Mouse (Mus musculus) ES-E14 (cell line): ENCODE measurements around the gene Sumf1. TPM values are rescaled to one million over a fixed set of nuclear protein-coding genes. Genes with fewer than 3 reads are reported as not detected.

Source experiments
- DNase-seq: peaks from one replicate; pipeline ENCODE4 v3.0.0-alpha.2; 2013; ENCODE audit warnings: low read depth, low spot score
- H3K27ac ChIP-seq: 2 replicates; pipeline ENCODE4 v1.5.1; 2012; ENCODE audit warnings: low read depth, mild to moderate bottlenecking, low read length, moderate library complexity, mixed read lengths; ENCODE audit not compliant: poor library complexity, insufficient read depth, severe bottlenecking
- H3K36me3 ChIP-seq: 2 replicates; pipeline ENCODE4 v1.6.1; 2012; ENCODE audit warnings: mild to moderate bottlenecking, low read length, moderate library complexity, mixed read lengths; ENCODE audit not compliant: control insufficient read depth, poor library complexity, insufficient read depth, severe bottlenecking
- H3K4me1 ChIP-seq, 2 experiments: fragments of 150-350 bp in 1 of 2; sonication (generic) in 1 of 2; 2 replicates each; pipeline ENCODE4 v1.6.1; 2012; ENCODE audit warnings: low read length in 2 of 2, mild to moderate bottlenecking in 1 of 2, mixed read lengths in 1 of 2; ENCODE audit not compliant: control insufficient read depth in 2 of 2, insufficient read depth in 2 of 2, poor library complexity in 1 of 2
- H3K4me3 ChIP-seq, 2 experiments: fragments of 150-350 bp in 1 of 2; sonication (generic) in 1 of 2; 2 replicates each; pipeline ENCODE4 v1.5.1; 2012; ENCODE audit warnings: low read length in 2 of 2, low read depth in 1 of 2, mild to moderate bottlenecking in 1 of 2, mixed read lengths in 1 of 2; ENCODE audit not compliant: insufficient read depth in 1 of 2, poor library complexity in 1 of 2, severe bottlenecking in 1 of 2
- H3K9ac ChIP-seq: 2 replicates; pipeline ENCODE4 v1.6.1; 2012; ENCODE audit warnings: low read depth, mild to moderate bottlenecking, low read length, mixed read lengths; ENCODE audit not compliant: poor library complexity, insufficient read depth, severe bottlenecking
- H3K9me3 ChIP-seq: fragments of 150-350 bp; sonication (generic); 2 replicates; pipeline ENCODE4 v1.6.1; 2012; ENCODE audit warnings: low read depth, mild to moderate bottlenecking, low read length; ENCODE audit not compliant: control insufficient read depth, insufficient read depth
- CHD2 ChIP-seq: IDR thresholded peaks from 2 replicates; pipeline ENCODE4 v1.6.1; 2014; ENCODE audit warnings: mild to moderate bottlenecking, low read depth, low read length, inconsistent platforms
- HCFC1 ChIP-seq: IDR thresholded peaks from 2 replicates; pipeline ENCODE4 v1.6.1; 2012; ENCODE audit warnings: low read length, inconsistent platforms, borderline replicate concordance; ENCODE audit not compliant: insufficient read depth
- MAFK ChIP-seq: IDR thresholded peaks from 2 replicates; pipeline ENCODE4 v1.6.1; 2014; ENCODE audit warnings: mild to moderate bottlenecking, low read depth, low read length, inconsistent platforms; ENCODE audit not compliant: insufficient read depth
- ZC3H11A ChIP-seq: IDR thresholded peaks from 2 replicates; pipeline ENCODE4 v1.6.1; 2012; ENCODE audit warnings: low read depth, mild to moderate bottlenecking, inconsistent platforms, low read length, borderline replicate concordance
- ZNF384 ChIP-seq: IDR thresholded peaks from 2 replicates; pipeline ENCODE4 v1.6.1; 2012; ENCODE audit warnings: low read depth, low read length, inconsistent platforms
- in situ Hi-C, 2 experiments: fragments of 600-800 bp; cut with MboI; formaldehyde crosslinking; loops; one replicate each; pipeline ENCODE4 v1.15.1; 2025; ENCODE audit warnings: low sequenced_read_pairs in 2 of 2, inconsistent platforms in 1 of 2; ENCODE audit not compliant: unreplicated experiment in 2 of 2
- total RNA-seq: library from RNA; depleted of rRNA; stranded (reverse); fragments of 300-350 nt; gene quantifications from 2 replicates; pipeline ENCODE4 v1.2.3, GENCODE M21; 2012

Gene Sumf1
- total RNA-seq, 1 experiment, result 26.5 TPM

DNA sequence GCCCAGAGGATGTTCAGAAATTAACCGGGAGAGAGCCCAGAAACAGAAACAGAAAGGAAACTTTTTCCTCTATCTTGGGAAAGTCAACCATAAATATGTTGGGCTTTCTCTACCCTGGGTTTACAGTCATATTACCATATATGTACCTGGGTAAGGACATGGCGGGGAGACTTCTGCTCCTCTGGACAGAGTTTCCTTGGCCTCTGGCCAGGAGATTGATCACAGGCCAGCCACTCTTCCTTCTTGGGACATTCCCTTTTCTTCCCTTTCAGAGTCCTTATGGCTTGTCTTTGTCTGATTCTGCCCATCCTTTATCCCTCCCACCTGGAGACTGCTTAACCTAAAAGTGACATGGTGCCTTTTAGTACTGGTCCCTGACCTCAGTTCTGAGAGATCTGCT lies 39.6 kb upstream of the Sumf1 start:
- Histone ChIP-seq H3K9me3 (no peaks in the 10 kb centered on the region), H3K27ac (no peak overlapping the region), H3K4me1 (peaks cover 4 to 11% of the 10 kb centered on the region in 2 experiments; a peak in 2 of 4 replicates), H3K4me3 (no peak overlapping the region), H3K9ac (no peak overlapping the region), H3K36me3 (no peaks in the 10 kb centered on the region; the same call in 1 of the 2 replicates)
- DNase-seq, result no peak
- TF ChIP-seq ZC3H11A, result no peak
- TF ChIP-seq MAFK, result no peak
- TF ChIP-seq CHD2, result no peak
- TF ChIP-seq ZNF384, result no peak
- no peak for TF ChIP-seq HCFC1
- in situ Hi-C loops, result no loop called here

GRCm38 (mm10) chr6:108224361-108224760 lies 39.0 kb upstream of the Sumf1 start:
- H3K4me3 ChIP-seq, result no peak overlapping the region
- DNase-seq, result no peak
- no peak overlapping the region for H3K27ac ChIP-seq
- TF ChIP-seq ZC3H11A (no peak), HCFC1 (no peak), ZNF384 (no peak), CHD2 (no peak), MAFK (no peak)
- no peaks in the 10 kb centered on the region for H3K9me3 ChIP-seq
- H3K9ac ChIP-seq, result no peak overlapping the region
- in situ Hi-C loops, result no loop called here
- no peaks in the 10 kb centered on the region; the same call in 1 of the 2 replicates for H3K36me3 ChIP-seq
- peaks cover 3 to 9% of the 10 kb centered on the region in 2 experiments; a peak in 2 of 4 replicates for H3K4me1 ChIP-seq

GRCm38 (mm10) chr6:108222875-108223274 lies 37.5 kb upstream of the Sumf1 start:
- DNase-seq, result no peak
- no peak for TF ChIP-seq HCFC1
- no peak for TF ChIP-seq ZC3H11A
- TF ChIP-seq CHD2, result no peak
- TF ChIP-seq MAFK, result no peak
- no peak for TF ChIP-seq ZNF384
- H3K4me1 ChIP-seq, result peaks cover 0 to 3% of the 10 kb centered on the region in 2 experiments; a peak in 1 of 4 replicates
- H3K4me3 ChIP-seq, result no peak overlapping the region
- in situ Hi-C loops, result no loop called here
- no peaks in the 10 kb centered on the region; the same call in 1 of the 2 replicates for H3K36me3 ChIP-seq
- H3K9ac ChIP-seq, result no peak overlapping the region
- no peak overlapping the region for H3K27ac ChIP-seq
- no peaks in the 10 kb centered on the region for H3K9me3 ChIP-seq

DNA sequence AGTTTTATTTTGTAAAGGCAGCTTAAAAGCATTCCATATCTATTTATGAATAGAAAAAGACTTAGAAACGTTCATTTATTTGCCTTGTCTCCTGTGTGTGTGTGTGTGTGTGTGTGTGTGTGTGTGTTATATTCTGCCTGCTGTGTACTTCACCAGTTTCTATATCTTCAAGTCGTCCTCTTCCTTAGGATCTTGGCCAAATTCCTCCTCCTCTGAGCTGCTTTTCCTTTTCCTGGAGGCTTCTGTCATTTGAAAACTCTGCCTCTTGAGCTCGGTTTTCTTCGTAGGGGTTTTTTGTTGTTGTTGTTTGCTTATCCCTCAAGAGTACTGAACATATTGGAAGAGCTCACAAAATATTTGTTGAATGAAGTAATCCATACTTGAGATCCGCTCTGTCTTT lies 37.1 kb upstream of the Sumf1 start:
- Histone ChIP-seq H3K4me1 (peaks cover 1 to 4% of the 10 kb centered on the region in 2 experiments; a peak in 1 of 4 replicates), H3K36me3 (no peaks in the 10 kb centered on the region; the same call in 1 of the 2 replicates), H3K9me3 (no peaks in the 10 kb centered on the region), H3K4me3 (no peak overlapping the region), H3K27ac (no peak overlapping the region), H3K9ac (no peak overlapping the region)
- no peak for DNase-seq
- TF ChIP-seq HCFC1 (no peak), ZNF384 (no peak), ZC3H11A (no peak), CHD2 (no peak), MAFK (no peak)
- in situ Hi-C loops, result no loop called here

GRCm38 (mm10) chr6:108217987-108218386 lies 32.6 kb upstream of the Sumf1 start:
- peaks cover 2 to 4% of the 10 kb centered on the region in 2 experiments; a peak in 1 of 4 replicates for H3K4me1 ChIP-seq
- H3K36me3 ChIP-seq, result peaks cover 3% of the 10 kb centered on the region; the same call in 1 of the 2 replicates
- DNase-seq, result no peak
- TF ChIP-seq MAFK (no peak), HCFC1 (no peak), CHD2 (no peak), ZC3H11A (no peak), ZNF384 (no peak)
- H3K9ac ChIP-seq, result no peak overlapping the region
- in situ Hi-C loops, result no loop called here
- H3K9me3 ChIP-seq, result no peaks in the 10 kb centered on the region
- H3K27ac ChIP-seq, result no peak overlapping the region
- H3K4me3 ChIP-seq, result no peak overlapping the region
